Mouse (Mus musculus) cortical plate, adult 2 months (tissue): ENCODE measurements around the gene Dnajb4. TPM values are rescaled to one million over a fixed set of nuclear protein-coding genes. Genes with fewer than 3 reads are reported as not detected.
"Not testable (repeated sequence)": the region's sequence is repeated elsewhere in the genome, so short reads cannot be mapped to it uniquely, and the experiment has no call there.

Experiments used
- H3K27ac ChIP-seq: fragments of 200-500 bp; 2 replicates; pipeline ENCODE4 v1.5.1; 2012; ENCODE audit warnings: low read length, control low read depth, inconsistent platforms; ENCODE audit not compliant: insufficient read depth
- H3K4me1 ChIP-seq: fragments of 200-500 bp; 2 replicates; pipeline ENCODE4 v1.6.1; 2011; ENCODE audit warnings: low read length; ENCODE audit not compliant: control insufficient read depth, insufficient read depth
- H3K4me3 ChIP-seq: fragments of 200-500 bp; 2 replicates; pipeline ENCODE4 v1.5.1; 2011; ENCODE audit warnings: mild to moderate bottlenecking, low read length, control low read depth; ENCODE audit not compliant: insufficient read depth
- CTCF ChIP-seq: fragments of 200-500 bp; IDR thresholded peaks from 2 replicates; pipeline ENCODE4 v1.5.1; 2011; ENCODE audit warnings: mild to moderate bottlenecking, control low read depth, low read length; ENCODE audit not compliant: insufficient read depth; ENCODE audit errors: extremely low read depth
- POLR2A ChIP-seq: fragments of 200-500 bp; IDR thresholded peaks from 2 replicates; pipeline ENCODE4 v1.6.1; 2011; ENCODE audit warnings: mild to moderate bottlenecking, low read length, control low read depth; ENCODE audit not compliant: insufficient read depth; ENCODE audit errors: extremely low read depth
- polyA plus RNA-seq: library from polyadenylated mRNA; depleted of rRNA; stranded (reverse); fragments of >200 nt; gene quantifications from 2 replicates; pipeline ENCODE4 v1.2.3, GENCODE M21; 2012

Dnajb4 gene
- polyA plus RNA-seq, 1 experiment = 50.8 TPM

- Histone ChIP-seq H3K4me1 (no peaks in the 10 kb centered on the region), H3K4me3 (no peak overlapping the region), H3K27ac (no peak overlapping the region)
- TF ChIP-seq POLR2A (no peak), CTCF (no peak)
These were observed 11.0 kb downstream of the Dnajb4 start for GRCm38 (mm10) chr3:152199125-152199524.

- not testable (repeated sequence) for H3K27ac ChIP-seq, H3K4me1 ChIP-seq, H3K4me3 ChIP-seq
These were observed 12.9 kb downstream of the Dnajb4 start for GRCm38 (mm10) chr3:152197246-152197645.

- TF ChIP-seq POLR2A (peak; percentile 98), CTCF (no peak)
- Histone ChIP-seq H3K27ac (peak overlapping the region; percentile 55; the same call in 1 of the 2 replicates), H3K4me1 (peaks cover 4% of the 10 kb centered on the region; the same call in 1 of the 2 replicates), H3K4me3 (peak overlapping the region; percentile 35)
These were observed 16.4 kb downstream of the Dnajb4 start for GRCm38 (mm10) chr3:152193635-152194097.

GRCm38 (mm10) chr3:152193177-152193576 is 16.9 kb downstream of the Dnajb4 start:
- Histone ChIP-seq H3K27ac (peak overlapping the region; percentile 55; the same call in 1 of the 2 replicates), H3K4me1 (peaks cover 5% of the 10 kb centered on the region; the same call in 1 of the 2 replicates), H3K4me3 (peak overlapping the region; percentile 35)
- TF ChIP-seq CTCF = no peak

- Histone ChIP-seq H3K4me3 (peak overlapping the region; percentile 35), H3K4me1 (peaks cover 5% of the 10 kb centered on the region; the same call in 1 of the 2 replicates), H3K27ac (peak overlapping the region; percentile 69)
- TF ChIP-seq CTCF (no peak), POLR2A (no peak)
These were observed 17.7 kb downstream of the Dnajb4 start for GRCm38 (mm10) chr3:152192238-152192931.

GRCm38 (mm10) chr3:152191791-152192237 is 18.3 kb downstream of the Dnajb4 start:
- TF ChIP-seq POLR2A (no peak), CTCF (no peak)
- H3K4me3 ChIP-seq = peak overlapping the region; percentile 35
- H3K27ac ChIP-seq = 0 out of 2 replicates have a peak overlapping the region, but pooled peaks have one; percentile 69
- H3K4me1 ChIP-seq = peaks cover 5% of the 10 kb centered on the region; the same call in 1 of the 2 replicates

- Histone ChIP-seq H3K4me3 (peak overlapping the region; percentile 35; the same call in 1 of the 2 replicates), H3K4me1 (peaks cover 5% of the 10 kb centered on the region; the same call in 1 of the 2 replicates), H3K27ac (no peak overlapping the region)
- TF ChIP-seq CTCF (no peak), POLR2A (no peak)
These were observed 19.2 kb downstream of the Dnajb4 start for GRCm38 (mm10) chr3:152190679-152191477.

- Histone ChIP-seq H3K27ac (no peak overlapping the region), H3K4me3 (no peak overlapping the region), H3K4me1 (peaks cover 5% of the 10 kb centered on the region; the same call in 1 of the 2 replicates)
- TF ChIP-seq POLR2A = no peak
- no peak for TF ChIP-seq CTCF
These were observed 20.8 kb downstream of the Dnajb4 start for GRCm38 (mm10) chr3:152189306-152189705.

- TF ChIP-seq POLR2A (no peak), CTCF (no peak)
- peaks cover 3% of the 10 kb centered on the region; the same call in 1 of the 2 replicates for H3K4me1 ChIP-seq
- H3K27ac ChIP-seq = no peak overlapping the region
- H3K4me3 ChIP-seq = no peak overlapping the region
These were observed 24.0 kb downstream of the Dnajb4 start for GRCm38 (mm10) chr3:152186106-152186505.
